Mouse (Mus musculus): ENCODE data around the gene 4833427G06Rik.

- TF ChIP-seq CTCF (IDR thresholded peaks at IDR 0.05 in 2 of 3, conservative IDR thresholded peaks at IDR 0.05 in 1 of 3; ENCODE audit: control insufficient read depth in 1 of 3, insufficient read depth in 1 of 3, low read depth in 2 of 3, low read length in 3 of 3, poor library complexity in 1 of 3, severe bottlenecking in 1 of 3) (no peak), KAT2A (conservative IDR thresholded peaks at IDR 0.05; ENCODE audit: low read depth, low read length) (no peak), POLR2A (IDR thresholded peaks at IDR 0.05; ENCODE audit: control insufficient read depth in 1 of 2, insufficient read depth in 1 of 2, low read depth in 1 of 2, low read length in 2 of 2, poor library complexity in 1 of 2) (no peak), MAX (IDR thresholded peaks at IDR 0.05; ENCODE audit: low read length) (no peak), UBTF (IDR thresholded peaks at IDR 0.05; ENCODE audit: borderline replicate concordance, insufficient read depth, low read depth, low read length) (no peak), NELFE (IDR thresholded peaks at IDR 0.05; ENCODE audit: low read depth, low read length) (no peak), USF1 (IDR thresholded peaks at IDR 0.05; ENCODE audit: low read depth, low read length) (no peak), ETS1 (IDR thresholded peaks at IDR 0.05; ENCODE audit: low read depth, low read length) (no peak), BHLHE40 (IDR thresholded peaks at IDR 0.05; ENCODE audit: borderline replicate concordance, low read depth, low read length) (no peak), GATA1 (IDR thresholded peaks at IDR 0.05; ENCODE audit: low read depth, low read length) (no peak), TAL1 (IDR thresholded peaks at IDR 0.05; ENCODE audit: low read length) (no peak), SIN3A (IDR thresholded peaks at IDR 0.05; ENCODE audit: low read length) (no peak), HCFC1 (IDR thresholded peaks at IDR 0.05; ENCODE audit: low read depth, low read length) (no peak)
Measured at GRCm38 (mm10) chr9:51058951-51059521, 42.8 kb downstream of the 4833427G06Rik start.

Measured in MEL (cell line).